Mouse (Mus musculus): ENCODE measurements around the gene 9230112D13Rik. TPM values are rescaled to one million over a fixed set of nuclear protein-coding genes. Genes with fewer than 3 reads are reported as not detected.

The 9230112D13Rik gene
- polyA plus RNA-seq, 1 experiment from 2014 or later, result not detected

GRCm38 (mm10) chr14:34511901-34512300 is 10.7 kb downstream of the 9230112D13Rik start:
- peaks cover 14% of the 10 kb centered on the region for H3K4me1 ChIP-seq (ENCODE audit: control insufficient read depth, insufficient read depth, low read length)
- H3K9me3 ChIP-seq (replicated peaks; ENCODE audit: control insufficient read depth, low read length), result no peaks in the 10 kb centered on the region
- H3K9ac ChIP-seq (ENCODE audit: low read depth, low read length), result no peak overlapping the region
- H3K4me3 ChIP-seq (ENCODE audit: low read depth, low read length), result no peak overlapping the region
- H3K27ac ChIP-seq (ENCODE audit: low read depth, low read length), result no peak overlapping the region
- H3K36me3 ChIP-seq (ENCODE audit: control insufficient read depth, insufficient read depth, low read length), result no peaks in the 10 kb centered on the region
- H3K27me3 ChIP-seq (ENCODE audit: control insufficient read depth, insufficient read depth, low read length), result no peaks in the 10 kb centered on the region
- 58% methylated on average over 11 of the region's 11 CpGs for WGBS (ENCODE audit: insufficient replicate concordance)
- no peak for ATAC-seq (replicated peaks; ENCODE audit: insufficient number of reproducible peaks, low FRiP score, low TSS enrichment)
- no peak overlapping the region for H3K4me2 ChIP-seq

- H3K4me2 ChIP-seq, result peak overlapping the region; percentile 14
- peaks cover 26% of the 10 kb centered on the region for H3K4me1 ChIP-seq (ENCODE audit: control insufficient read depth, insufficient read depth, low read length)
- WGBS (ENCODE audit: insufficient replicate concordance), result 32% methylated on average over 7 of the region's 7 CpGs
- H3K4me3 ChIP-seq (ENCODE audit: low read depth, low read length), result no peak overlapping the region
- no peaks in the 10 kb centered on the region for H3K36me3 ChIP-seq (ENCODE audit: control insufficient read depth, insufficient read depth, low read length)
- ATAC-seq (replicated peaks; ENCODE audit: insufficient number of reproducible peaks, low FRiP score, low TSS enrichment), result no peak
- no peaks in the 10 kb centered on the region for H3K9me3 ChIP-seq (replicated peaks; ENCODE audit: control insufficient read depth, low read length)
- H3K27ac ChIP-seq (ENCODE audit: low read depth, low read length), result no peak overlapping the region
- H3K27me3 ChIP-seq (ENCODE audit: control insufficient read depth, insufficient read depth, low read length), result no peaks in the 10 kb centered on the region
- no peak overlapping the region for H3K9ac ChIP-seq (ENCODE audit: low read depth, low read length)
Observed at GRCm38 (mm10) chr14:34508842-34509439, 13.7 kb downstream of the 9230112D13Rik start.

- no peaks in the 10 kb centered on the region for H3K36me3 ChIP-seq (ENCODE audit: control insufficient read depth, insufficient read depth, low read length)
- H3K4me2 ChIP-seq, result peak overlapping the region; percentile 14
- no peak overlapping the region for H3K27ac ChIP-seq (ENCODE audit: low read depth, low read length)
- ATAC-seq (replicated peaks; ENCODE audit: insufficient number of reproducible peaks, low FRiP score, low TSS enrichment), result peak; percentile 67
- no peaks in the 10 kb centered on the region for H3K27me3 ChIP-seq (ENCODE audit: control insufficient read depth, insufficient read depth, low read length)
- no peaks in the 10 kb centered on the region for H3K9me3 ChIP-seq (replicated peaks; ENCODE audit: control insufficient read depth, low read length)
- H3K9ac ChIP-seq (ENCODE audit: low read depth, low read length), result no peak overlapping the region
- no peak overlapping the region for H3K4me3 ChIP-seq (ENCODE audit: low read depth, low read length)
- 53% methylated on average over 4 of the region's 4 CpGs for WGBS (ENCODE audit: insufficient replicate concordance)
- H3K4me1 ChIP-seq (ENCODE audit: control insufficient read depth, insufficient read depth, low read length), result peaks cover 31% of the 10 kb centered on the region
Observed at GRCm38 (mm10) chr14:34508187-34508840, 14.3 kb downstream of the 9230112D13Rik start.

DNA sequence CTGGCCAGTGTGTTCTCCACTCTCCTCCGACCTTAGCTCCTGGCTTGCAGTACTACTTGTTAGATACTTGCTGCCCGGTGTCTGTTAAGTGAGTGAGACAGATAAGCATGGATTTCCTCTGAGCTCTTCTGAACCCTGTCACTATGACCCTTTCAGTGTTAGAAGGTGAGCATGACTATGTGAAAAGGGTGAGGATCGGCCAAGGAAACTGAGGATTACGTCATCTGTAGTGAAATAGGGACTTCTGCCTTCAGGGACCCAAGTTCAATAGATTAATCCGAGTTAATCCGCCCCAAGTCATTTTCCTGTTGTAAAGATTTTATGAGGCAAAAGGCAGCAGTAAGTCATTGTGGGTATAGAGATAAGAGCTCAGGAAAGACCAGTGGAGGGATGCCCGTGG is 17.3 kb downstream of the 9230112D13Rik start:
- no peak for ATAC-seq (replicated peaks; ENCODE audit: insufficient number of reproducible peaks, low FRiP score, low TSS enrichment)
- Histone ChIP-seq H3K9me3 (replicated peaks; ENCODE audit: control insufficient read depth, low read length) (no peaks in the 10 kb centered on the region), H3K4me3 (ENCODE audit: low read depth, low read length) (no peak overlapping the region), H3K4me1 (ENCODE audit: control insufficient read depth, insufficient read depth, low read length) (peaks cover 32% of the 10 kb centered on the region), H3K27me3 (ENCODE audit: control insufficient read depth, insufficient read depth, low read length) (no peaks in the 10 kb centered on the region), H3K36me3 (ENCODE audit: control insufficient read depth, insufficient read depth, low read length) (no peaks in the 10 kb centered on the region), H3K27ac (ENCODE audit: low read depth, low read length) (no peak overlapping the region), H3K9ac (ENCODE audit: low read depth, low read length) (no peak overlapping the region), H3K4me2 (no peak overlapping the region)
- WGBS (ENCODE audit: insufficient replicate concordance), result 37% methylated on average over 7 of the region's 7 CpGs

DNA sequence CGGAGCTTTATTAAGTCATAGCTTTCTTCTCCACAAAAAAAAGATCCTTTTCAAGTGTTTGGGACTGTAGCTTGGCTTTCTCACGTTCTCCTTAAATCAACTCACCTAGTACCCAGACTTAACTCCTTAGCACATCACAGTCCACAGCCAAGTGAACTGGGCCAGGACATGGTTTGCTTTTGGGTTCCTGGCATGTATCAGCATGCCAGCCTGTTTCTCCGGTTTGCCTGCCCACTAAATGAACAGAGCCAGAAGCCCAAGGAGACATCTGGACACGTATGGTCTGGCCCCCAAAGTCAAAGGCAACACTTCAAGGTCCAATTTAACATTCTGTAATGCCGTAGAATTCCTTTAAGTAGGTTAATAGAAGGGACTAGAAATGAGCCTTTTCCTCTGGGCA is 18.2 kb downstream of the 9230112D13Rik start:
- H3K36me3 ChIP-seq (ENCODE audit: control insufficient read depth, insufficient read depth, low read length), result no peaks in the 10 kb centered on the region
- H3K27ac ChIP-seq (ENCODE audit: low read depth, low read length), result no peak overlapping the region
- peaks cover 41% of the 10 kb centered on the region for H3K4me1 ChIP-seq (ENCODE audit: control insufficient read depth, insufficient read depth, low read length)

DNA sequence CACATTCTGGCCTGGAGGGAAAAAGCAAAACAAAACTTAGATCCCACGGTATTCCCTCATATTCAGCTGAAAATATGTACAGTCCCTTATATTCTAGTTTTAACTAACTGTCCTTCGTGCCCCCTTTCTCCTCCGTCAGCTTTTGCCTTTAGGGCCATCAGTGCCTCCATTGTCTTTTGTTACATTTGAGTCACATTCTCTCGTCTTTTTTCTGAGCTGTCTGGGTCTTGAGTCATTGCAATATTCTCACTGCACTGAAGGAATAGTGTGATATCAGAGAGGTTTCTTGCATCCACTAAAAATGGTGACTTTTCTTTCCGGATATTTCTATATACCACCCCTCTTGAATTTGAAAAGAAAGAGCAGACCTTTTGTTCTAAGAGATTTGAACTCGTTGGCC is 18.8 kb downstream of the 9230112D13Rik start:
- Histone ChIP-seq H3K4me1 (ENCODE audit: control insufficient read depth, insufficient read depth, low read length) (peaks cover 45% of the 10 kb centered on the region), H3K36me3 (ENCODE audit: control insufficient read depth, insufficient read depth, low read length) (no peaks in the 10 kb centered on the region), H3K27me3 (ENCODE audit: control insufficient read depth, insufficient read depth, low read length) (no peaks in the 10 kb centered on the region), H3K9ac (ENCODE audit: low read depth, low read length) (no peak overlapping the region), H3K9me3 (replicated peaks; ENCODE audit: control insufficient read depth, low read length) (no peaks in the 10 kb centered on the region), H3K4me3 (ENCODE audit: low read depth, low read length) (no peak overlapping the region), H3K27ac (ENCODE audit: low read depth, low read length) (peak overlapping the region; percentile 99), H3K4me2 (peak overlapping the region; percentile 72)
- ATAC-seq (replicated peaks; ENCODE audit: insufficient number of reproducible peaks, low FRiP score, low TSS enrichment), result no peak
- WGBS (ENCODE audit: insufficient replicate concordance), result 63% methylated on average over 6 of the region's 6 CpGs

More for the DNA sequence above, 18.2 kb downstream of the 9230112D13Rik start:
- Histone ChIP-seq H3K4me2 (no peak overlapping the region), H3K27me3 (ENCODE audit: control insufficient read depth, insufficient read depth, low read length) (no peaks in the 10 kb centered on the region), H3K9me3 (replicated peaks; ENCODE audit: control insufficient read depth, low read length) (no peaks in the 10 kb centered on the region), H3K4me3 (ENCODE audit: low read depth, low read length) (no peak overlapping the region), H3K9ac (ENCODE audit: low read depth, low read length) (0 out of 2 replicates have a peak overlapping the region, but pooled peaks have one; percentile 34)
- ATAC-seq (replicated peaks; ENCODE audit: insufficient number of reproducible peaks, low FRiP score, low TSS enrichment), result no peak
- 85% methylated on average over 5 of the region's 5 CpGs for WGBS (ENCODE audit: insufficient replicate concordance)

DNA sequence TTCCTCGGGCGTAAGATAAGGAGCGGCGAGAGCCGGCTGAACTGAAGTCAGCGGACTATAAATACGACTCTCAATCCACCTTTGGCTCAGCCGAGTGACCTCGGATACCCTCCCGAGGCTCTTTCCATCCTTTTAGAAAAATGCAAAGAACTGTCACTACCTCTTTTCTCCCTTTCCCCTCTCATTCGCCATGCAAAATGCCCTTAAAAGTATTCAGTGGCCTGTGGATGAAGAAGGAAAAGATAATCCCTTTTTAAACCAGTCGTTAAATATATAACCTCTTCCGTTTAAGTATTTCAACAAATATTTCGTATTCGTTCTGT is 19.3 kb downstream of the 9230112D13Rik start, which contains the start of gene Bmpr1a:
Gene Bmpr1a, minus strand, starts transcription at position 17 of the 323 bp plus-strand sequence.
- Histone ChIP-seq H3K9ac (ENCODE audit: low read depth, low read length) (peak within 1 kb of the TSS; percentile 100), H3K4me2 (peak within 1 kb of the TSS; percentile 72), H3K36me3 (ENCODE audit: control insufficient read depth, insufficient read depth, low read length) (no peaks in the 10 kb centered on the region), H3K27me3 (ENCODE audit: control insufficient read depth, insufficient read depth, low read length) (no peaks in the 10 kb centered on the region), H3K9me3 (replicated peaks; ENCODE audit: control insufficient read depth, low read length) (no peaks in the 10 kb centered on the region), H3K4me3 (ENCODE audit: low read depth, low read length) (peak within 1 kb of the TSS; percentile 95), H3K4me1 (ENCODE audit: control insufficient read depth, insufficient read depth, low read length) (peaks cover 42% of the 10 kb centered on the region), H3K27ac (ENCODE audit: low read depth, low read length) (peak within 1 kb of the TSS; percentile 99)
- 10% methylated on average over 15 of the region's 15 CpGs for WGBS (ENCODE audit: insufficient replicate concordance)
- ATAC-seq (replicated peaks; ENCODE audit: insufficient number of reproducible peaks, low FRiP score, low TSS enrichment), result no peak

- Histone ChIP-seq H3K27me3 (ENCODE audit: control insufficient read depth, insufficient read depth, low read length) (no peaks in the 10 kb centered on the region), H3K9me3 (replicated peaks; ENCODE audit: control insufficient read depth, low read length) (no peaks in the 10 kb centered on the region), H3K4me3 (ENCODE audit: low read depth, low read length) (peak overlapping the region; percentile 95), H3K4me1 (ENCODE audit: control insufficient read depth, insufficient read depth, low read length) (peaks cover 44% of the 10 kb centered on the region), H3K4me2 (peak overlapping the region; percentile 72), H3K27ac (ENCODE audit: low read depth, low read length) (peak overlapping the region; percentile 99), H3K9ac (ENCODE audit: low read depth, low read length) (peak overlapping the region; percentile 100), H3K36me3 (ENCODE audit: control insufficient read depth, insufficient read depth, low read length) (no peaks in the 10 kb centered on the region)
- under 1% methylated on average over 86 of the region's 115 CpGs for WGBS (ENCODE audit: insufficient replicate concordance)
- peak; percentile 87 for ATAC-seq (replicated peaks; ENCODE audit: insufficient number of reproducible peaks, low FRiP score, low TSS enrichment)
Observed at GRCm38 (mm10) chr14:34502475-34503324, 19.9 kb downstream of the 9230112D13Rik start.

All from heart, embryonic 11.5 days (tissue).